Mouse (Mus musculus): ENCODE results near the gene Fbxo9.

GRCm38 (mm10) chr9:78081835-78082234 is 27.0 kb downstream of the Fbxo9 start:
- TF ChIP-seq POLR2A (IDR thresholded peaks at IDR 0.05; ENCODE audit: insufficient read length, low read depth) = no peak
- no peak for TF ChIP-seq USF1 (IDR thresholded peaks at IDR 0.05; ENCODE audit: low read depth)
- TF ChIP-seq MYOD1 (IDR thresholded peaks at IDR 0.05; ENCODE audit: control insufficient read depth in 1 of 3, insufficient read length in 2 of 3, low read depth in 2 of 3) = no peak
